Mouse (Mus musculus) telencephalon, adult 2 months (tissue): ENCODE measurements around the gene Megf9.

ENCODE experiments used
- DNase-seq: peaks from one replicate; pipeline ENCODE4 v3.0.0-alpha.2; 2011; ENCODE audit warnings: low read depth, low spot score

Megf9 gene

DNA sequence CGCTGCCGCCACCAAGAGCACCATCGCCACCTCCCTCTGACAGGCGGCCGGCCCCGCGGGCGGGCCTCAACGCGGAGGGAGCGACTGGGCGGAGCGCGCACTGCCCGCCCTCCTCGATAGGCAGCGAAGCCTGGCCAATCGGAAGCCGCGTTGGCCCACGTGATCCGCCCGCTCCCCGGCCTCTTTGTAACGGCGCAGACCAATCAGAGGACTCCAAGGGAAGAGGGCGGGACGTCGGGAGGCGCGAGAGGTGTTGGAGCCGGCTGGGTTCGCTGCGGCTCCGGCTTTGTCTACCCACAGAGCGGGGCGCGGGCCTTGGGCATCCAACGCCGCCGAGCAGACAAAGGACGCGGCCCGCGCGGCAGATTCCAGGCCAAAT, at the start of gene Megf9:
Gene Megf9, minus strand, starts transcription at position 105 of the 379 bp plus-strand sequence.
- peak; percentile 97 for DNase-seq

DNA sequence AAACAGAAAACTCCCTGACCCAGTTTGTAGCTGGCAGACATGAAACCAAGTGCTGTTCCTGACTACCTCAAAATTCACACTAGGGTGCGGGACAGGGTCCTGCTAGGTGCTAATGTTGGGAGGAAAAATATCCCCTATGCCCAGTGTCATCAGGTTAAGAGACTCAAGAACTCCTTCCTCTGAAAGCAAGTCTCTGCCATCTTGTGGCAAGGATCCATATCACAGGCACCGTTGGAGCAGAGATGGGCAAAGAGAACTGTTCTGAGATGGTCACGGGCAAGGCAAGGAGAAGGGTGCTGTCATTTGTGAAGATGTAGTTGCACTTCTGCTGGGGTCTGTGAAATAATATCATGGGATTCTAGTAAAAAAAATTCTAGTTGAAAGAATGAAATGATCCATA, 44.9 kb upstream of the Megf9 start:
- peak; percentile 16 for DNase-seq

DNA sequence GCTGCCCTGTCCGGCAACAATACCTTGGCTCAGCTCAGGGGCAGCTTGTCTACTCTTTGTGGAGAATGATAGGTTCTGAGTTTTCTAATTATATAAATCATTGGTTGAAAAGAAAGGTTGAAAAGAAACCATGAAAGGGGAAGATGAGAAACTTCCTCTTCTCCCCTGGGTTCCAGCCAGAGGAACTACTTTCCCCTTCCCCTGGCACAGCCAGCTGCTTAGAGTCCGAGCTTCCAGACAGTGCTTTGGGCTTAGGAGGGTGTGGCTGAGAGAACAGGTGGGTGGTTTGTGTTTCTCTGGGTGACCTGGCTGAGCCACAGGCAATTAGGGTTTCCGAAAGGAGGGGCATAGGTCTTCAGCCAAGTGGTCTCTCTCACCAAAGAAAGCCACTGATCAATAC, 43.5 kb upstream of the Megf9 start:
- no peak for DNase-seq

DNA sequence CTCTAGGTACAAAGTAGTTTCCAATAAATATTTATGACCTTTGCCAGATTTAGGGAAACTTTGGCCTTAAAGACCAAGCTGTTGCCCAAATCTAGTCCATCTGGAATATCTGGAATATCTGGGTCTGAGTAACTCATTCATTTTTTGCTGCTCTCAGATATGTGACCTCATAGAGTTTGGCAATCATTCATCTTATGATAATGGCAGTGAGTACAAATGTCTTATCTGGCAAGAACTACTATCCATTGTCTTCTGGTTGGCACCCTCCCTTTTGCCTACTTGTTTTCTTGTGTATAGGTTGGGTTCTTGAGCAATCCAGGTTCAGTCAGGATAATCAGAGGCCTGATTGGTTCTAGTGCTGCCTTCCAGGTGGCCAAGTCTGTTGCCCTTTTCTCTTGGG, 41.3 kb upstream of the Megf9 start:
- DNase-seq = no peak

DNA sequence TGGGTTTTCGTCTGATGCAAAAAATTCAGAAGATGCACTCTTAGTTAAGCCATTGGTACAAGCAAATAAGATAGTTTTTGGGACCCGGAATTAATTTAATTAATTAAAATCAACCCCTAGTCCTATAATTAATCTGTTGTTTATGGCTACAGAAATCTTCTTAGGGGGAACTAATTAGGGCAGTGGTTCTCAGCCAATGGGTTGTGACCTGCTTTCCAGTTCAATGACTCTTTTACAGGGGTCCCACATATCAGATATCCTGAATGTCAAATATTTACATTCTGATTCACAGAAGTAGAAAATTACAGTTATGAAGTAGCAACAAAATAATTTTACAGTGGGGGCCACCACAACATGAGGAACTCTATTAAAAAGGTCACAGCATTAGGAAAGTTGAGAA, 39.1 kb upstream of the Megf9 start:
- no peak for DNase-seq

DNA sequence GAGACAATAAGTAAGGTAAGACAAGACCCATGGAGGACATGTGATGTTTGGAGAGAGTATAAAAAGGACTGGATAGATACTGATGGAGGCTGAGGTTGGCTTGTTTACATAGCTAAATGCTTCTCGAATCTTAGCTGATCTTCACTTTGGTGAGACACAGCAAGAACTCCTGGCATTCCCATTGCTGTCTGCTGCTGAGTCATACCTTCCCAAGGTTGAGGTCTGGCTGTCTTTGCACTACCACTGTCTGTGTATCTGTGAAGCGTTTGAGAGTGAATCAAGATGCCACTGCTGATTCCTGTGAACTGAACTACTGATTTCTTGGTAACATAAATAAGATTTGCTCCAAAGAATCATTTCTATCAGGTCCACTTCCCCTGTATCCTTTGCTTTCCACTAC, 19.1 kb upstream of the Megf9 start:
- DNase-seq = no peak

DNA sequence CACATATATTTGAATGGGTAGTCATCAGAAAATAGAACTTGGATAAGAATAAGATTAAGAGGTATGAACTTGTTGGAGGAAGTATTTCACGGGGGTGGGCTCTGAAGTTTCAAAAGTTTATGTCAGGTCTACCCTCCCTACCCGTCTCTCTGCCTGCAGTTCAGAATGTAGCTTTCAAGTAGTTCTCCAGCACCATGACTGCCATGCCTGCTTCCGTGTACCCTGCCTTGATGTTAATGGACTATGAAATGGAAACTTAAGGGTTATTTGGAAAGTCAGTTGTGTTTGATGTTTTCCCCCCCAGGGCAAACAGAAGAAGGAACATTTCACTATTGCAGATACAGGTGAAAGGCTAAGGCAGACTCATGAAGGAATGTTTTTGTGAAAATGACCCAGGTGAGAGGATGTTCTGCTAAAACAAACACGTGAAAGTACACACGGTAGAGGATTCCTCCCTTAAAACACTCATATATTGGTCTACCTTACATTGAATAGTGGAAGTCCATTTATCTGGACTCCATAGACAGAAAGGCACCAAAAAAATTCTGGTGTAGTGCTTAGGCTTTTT, 18.5 kb upstream of the Megf9 start:
- no peak for DNase-seq

DNA sequence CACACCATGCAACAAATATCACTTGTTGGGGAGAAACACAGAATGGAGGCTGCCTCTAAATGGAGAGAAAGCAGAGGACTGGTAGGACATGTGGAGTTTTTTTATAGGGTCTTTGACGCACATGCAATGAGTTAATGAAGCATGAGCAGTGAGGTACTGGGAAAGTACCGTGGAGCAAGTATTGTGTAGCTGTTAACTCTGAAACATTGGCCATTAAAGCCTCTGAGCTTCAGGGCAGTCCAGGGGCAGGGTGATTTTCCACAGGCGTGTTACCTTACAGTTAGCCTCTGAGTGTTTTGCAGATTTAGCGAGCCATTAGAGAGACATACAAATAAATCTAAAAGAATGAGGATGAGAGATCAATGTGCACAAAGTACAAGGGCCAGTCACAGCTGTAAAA, 17.3 kb upstream of the Megf9 start:
- DNase-seq = no peak

DNA sequence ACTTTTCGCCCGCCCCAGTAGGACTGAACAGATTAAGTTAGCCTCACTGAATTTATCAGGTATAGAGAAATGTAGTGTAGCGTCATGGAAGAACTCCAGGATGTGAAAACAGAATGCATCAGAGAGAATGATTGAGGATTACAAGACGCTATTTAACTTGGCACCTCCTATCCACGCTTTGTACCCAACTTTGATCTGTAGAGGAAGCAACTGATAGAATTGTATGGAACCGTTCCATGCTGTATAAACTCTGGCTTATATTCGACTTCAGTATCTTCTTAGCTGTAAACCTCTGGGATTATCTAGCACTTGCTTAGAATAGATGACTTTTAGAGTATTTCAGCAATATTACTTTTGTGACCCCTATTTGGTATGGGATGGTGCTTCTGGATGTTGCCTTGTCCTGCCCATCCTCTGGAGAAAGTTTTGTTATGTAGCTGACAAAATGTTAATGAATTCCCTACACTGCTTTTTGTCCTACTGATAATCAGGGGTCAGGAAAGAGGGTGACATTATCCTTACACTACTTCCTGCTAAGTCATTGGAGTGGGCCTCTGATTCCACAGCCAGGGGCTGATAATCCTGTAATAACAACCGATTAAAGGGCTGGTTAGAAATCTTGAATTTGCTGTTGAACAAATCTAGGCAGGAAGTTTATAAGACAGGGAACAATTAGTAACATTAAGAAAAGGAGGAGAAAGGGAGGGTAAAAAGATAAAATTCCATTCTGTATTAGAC, 12.8 kb upstream of the Megf9 start:
- no peak for DNase-seq

DNA sequence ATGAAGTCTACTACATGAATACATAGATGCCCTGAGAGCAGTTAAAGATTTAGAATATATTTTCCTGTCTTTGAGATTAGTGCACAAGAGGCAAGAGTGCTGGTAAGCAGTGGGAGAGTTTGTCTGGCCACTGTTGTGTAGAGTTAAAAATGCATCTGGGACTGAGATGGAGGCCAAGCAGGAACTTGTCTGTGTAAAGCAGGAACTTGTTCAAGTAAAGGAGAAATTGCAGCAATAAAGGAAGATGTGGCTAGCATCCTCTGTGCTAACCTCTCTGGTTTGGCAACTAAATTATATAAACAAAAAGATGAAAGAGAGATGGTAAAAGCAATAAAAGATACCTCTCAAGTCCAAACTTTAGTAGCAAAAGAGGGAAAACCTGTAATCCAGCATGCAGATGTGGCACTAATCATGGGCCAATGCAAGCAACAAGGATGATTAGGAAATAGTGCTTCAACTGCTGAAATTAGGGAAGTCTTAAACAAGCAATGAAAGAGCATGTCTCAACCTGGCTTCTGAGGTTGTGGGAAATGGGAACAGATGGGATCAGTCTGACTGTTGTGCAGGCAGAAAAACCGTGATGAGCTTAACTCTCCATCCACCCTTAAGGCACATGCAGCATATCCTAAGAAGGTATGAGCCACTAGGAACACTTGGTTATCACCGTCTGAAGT, 11.2 kb upstream of the Megf9 start:
- no peak for DNase-seq

DNA sequence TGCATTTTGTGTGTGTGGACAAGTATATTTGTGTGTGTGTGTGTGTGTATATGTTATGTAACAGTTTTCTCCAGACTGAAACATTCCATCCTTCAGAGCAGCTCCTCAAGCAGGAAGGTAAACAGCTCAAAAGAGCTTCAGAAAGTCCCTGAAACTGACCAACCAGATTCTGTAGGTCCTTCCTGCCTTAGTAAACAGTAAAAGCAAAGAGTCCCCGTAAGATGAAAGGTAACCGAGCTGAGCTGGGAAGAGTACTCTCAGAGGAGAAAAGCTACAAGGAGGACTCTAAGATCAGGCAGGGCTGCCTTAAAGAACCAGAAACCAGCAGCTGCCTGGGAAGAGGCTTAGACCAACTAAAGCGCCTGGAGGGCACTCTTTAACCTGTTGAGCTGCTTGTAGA, 9.6 kb upstream of the Megf9 start:
- no peak for DNase-seq

DNA sequence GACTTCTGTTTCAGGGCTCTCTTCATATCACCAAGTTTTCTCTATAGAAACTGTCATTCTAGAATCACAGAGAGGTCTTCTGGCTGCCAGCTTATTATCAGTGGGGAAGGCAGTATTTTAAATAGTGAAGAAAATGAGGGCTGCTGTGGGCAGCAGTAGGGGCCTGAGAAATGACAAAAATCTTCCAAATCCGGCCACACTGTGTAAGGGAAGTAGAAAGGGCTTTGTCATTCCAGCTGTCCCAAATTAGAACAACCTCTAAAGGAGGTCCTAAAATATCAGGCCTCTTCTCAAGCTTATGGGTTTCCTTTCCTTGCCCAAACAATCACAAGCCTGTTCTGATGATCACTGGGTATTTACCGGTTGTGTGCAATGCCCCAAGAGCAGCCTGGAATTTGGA, 7.6 kb upstream of the Megf9 start:
- DNase-seq = no peak

DNA sequence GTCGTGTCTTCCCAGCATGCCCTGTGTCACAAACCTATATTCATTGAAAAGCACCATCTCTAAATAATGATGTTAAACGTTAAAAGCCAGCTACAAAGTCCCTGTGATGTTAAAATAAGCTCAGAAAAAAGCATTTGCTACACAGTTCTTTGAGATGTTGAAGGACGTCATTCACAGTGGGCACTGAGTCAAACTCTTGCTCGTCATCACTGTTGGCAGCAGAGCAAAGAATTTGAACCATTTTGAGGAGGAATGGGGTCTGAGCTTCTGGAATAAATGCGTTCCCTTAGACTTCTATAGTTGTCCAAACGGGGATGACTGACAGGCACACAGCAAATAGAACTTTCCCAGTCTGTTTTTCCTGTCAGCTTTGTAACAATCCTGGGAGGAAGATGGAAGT, 5.9 kb upstream of the Megf9 start:
- no peak for DNase-seq

DNA sequence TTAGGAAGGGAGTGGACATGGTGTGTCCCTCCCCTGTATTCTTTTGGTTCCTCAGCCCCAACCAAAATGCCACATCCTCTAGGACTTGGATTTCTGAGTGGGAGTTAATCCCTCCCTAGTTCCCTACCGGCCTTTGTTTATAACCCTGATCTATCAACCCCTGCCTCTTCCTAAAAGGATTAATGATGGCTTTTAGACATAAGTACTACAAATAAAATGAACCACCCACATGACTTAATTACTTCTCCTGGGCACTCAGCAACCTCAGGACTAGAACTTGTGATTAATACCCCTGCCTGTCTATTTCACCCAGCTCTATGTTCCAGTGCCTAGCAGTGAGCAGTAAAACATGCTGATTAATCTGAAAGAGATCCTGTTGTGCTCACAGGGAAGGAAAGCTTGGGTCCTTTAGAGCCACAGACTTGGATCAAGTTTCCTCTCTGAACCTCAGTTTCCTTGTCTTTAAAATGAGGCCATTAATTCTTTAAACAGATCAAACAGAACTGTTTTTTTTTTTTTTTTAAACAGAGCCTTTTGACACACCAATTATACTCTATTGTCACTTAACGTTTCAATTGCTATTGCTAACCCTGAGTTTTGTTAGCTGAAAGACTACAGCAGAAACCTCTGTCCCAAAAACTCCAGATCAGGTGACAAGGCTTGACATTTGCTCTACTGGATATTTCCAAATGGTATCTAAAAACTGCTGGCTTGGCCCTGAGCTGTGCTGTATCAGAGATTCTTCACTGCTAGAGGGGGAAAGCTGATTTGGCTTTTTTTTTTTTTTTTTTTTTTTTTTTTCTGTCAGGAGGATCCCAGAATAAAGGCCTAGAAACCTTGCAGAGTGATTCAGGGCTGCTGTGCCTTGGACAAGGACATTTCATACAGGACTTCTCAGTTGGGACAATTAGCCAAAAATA, 2.1 kb upstream of the Megf9 start:
- DNase-seq = no peak

DNA sequence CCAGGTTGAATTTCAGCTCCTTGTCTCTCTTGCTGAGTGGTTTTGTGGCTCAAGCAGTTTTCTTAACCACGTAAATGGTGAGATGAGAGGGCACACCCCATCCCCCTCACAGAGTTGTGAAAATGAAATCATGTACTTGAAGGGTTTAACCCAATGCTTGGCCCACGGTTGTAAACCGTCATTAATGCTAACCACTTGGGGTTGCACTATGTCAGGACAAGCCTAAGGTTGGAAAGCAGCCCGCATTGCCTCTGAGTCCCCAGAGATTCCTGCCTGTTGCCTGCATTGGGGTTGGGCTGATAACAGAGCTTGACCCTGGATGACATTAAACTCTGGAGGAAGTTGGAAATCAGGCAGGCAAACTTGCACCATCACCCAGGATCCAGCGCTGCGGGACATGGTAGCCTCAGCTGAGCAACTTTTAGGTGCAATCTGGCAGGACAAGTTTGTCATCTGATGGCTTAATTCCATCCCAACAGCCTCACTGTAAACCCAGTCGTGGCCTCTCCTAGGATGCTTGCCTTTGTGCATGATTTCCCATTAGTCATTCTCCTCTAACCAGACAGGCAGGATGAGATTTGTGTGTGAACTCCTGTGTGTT, 1.0 kb upstream of the Megf9 start:
- DNase-seq = no peak

DNA sequence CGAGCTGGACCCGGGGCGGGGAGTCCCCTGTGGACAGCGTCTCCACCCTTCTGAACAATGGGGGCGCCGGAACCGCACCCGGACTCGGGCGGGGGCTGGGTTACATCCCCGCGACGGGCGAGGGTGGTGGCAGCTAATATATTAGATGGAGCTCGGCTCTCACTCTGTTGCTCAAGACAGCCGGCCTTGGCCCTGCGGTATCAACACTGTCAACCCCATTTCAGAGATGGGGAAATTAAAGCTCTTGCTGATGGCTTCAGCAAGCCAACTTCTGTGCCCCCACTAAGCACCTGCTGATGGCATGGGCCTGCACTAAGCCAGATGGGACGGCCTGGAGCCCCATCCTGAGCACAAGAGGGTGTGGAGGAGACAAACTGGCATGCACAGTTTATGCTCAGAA, 494 bp upstream of the Megf9 start:
- DNase-seq = no peak

DNA sequence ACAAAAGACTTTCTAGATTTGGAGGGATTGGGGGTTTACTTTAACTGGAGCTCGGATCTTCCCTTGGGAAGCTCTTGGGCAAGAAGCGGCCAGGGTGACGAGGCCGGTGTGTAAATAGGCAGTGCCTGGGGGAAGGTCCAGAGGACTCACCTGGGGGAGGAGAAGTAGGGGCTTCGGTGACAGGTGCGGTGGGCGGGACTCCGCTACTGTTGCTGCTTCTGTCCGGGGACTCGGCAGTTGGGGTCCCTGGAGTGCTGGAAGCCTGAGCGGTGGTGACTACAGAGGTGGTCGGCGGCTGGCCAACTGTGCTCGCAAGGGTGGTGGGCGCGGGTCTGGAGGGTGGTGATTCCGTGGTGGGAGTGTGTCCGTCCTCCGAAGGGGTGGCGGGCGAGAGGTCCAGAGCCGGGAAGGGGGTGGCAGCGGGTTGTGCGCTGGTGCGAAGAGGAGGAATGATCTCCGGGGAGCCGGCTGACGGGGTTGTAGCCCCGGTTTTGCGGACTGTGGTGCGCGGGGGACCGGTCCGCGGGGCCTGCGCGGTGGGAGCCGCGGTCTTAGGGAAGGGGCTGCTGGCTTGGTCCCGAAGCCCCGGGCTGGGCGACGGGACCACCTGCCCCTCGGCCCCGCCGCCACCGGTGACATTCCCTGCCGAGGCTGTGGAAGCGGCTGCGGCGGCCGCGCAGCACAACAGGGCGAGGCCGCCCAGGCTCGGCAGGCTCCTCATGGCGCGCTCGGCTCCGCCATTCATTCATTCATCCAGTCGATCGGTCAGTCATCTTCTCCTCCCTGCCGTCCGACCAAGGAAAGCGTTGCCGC, 511 bp downstream of the Megf9 start:
- DNase-seq = no peak

DNA sequence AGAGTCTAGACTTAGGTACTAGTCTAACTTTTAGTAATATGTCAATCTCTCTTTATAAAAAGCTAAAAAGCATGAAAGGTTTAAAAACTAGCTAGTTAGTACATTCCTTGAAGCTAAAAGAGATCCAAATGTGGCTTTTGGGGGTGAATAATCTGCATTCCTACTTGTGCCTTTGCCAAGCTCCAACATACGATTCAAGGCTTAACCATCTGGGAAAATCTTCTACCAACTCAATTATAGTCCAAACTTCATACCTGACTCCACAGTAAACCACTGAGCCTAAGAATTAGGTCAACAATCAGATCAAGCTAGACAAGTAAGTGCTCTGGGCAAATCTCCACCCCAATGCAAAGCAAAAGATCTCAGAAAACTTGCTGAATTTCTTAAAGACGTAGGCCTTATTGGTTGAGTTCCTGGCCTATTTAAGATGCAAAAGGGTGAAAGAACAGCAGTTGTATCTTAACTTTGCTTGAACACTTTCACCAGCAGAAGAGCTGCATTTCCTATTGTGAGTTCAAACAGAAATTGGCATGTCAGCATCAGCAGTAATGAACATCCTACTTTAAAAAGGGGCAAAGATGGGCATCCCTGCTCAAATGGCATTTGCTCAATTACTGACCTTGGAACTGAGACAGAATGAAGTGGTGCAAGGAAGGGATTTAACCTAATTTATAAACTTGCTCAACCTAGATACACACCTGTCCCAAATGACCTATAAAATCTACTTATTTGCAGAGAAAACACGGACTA, 1.6 kb downstream of the Megf9 start:
- DNase-seq = no peak

DNA sequence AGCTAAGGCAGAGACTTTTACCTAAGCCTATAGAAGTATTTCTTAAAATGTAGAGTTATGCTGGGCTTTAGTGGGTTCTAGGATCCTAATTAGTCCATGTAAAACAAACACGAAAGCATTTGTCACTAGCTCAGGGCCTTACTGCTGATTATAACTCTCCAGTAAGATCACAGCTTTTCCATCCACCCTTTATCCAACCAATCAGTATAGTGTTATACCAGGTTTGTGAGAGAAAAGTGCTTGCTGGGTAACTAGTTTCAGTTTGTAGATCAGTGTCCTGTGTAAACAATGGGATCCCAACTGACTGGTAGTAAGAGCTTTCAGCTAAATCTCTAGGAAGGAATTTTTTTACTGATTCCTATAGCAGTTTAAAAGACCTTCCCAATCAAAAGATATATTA, 3.8 kb downstream of the Megf9 start:
- no peak for DNase-seq

DNA sequence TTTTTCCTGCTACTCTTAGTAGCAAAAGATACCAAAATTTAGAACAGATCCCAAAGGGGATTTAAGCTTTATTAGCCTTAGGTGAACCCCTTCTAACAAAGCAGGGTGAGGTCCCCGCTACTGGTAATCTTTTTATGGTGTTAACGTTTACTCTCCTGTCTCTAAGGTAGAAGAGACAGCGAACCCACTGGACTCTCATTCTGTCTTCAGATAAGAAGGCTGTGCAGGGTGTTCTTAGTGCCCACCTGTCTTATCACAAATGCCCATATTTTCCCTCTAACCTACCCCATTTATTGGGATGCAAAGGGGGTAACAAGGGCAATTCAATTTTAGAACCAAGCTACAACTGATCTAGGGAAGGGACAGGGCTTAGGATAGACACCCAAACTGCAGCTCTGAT, 6.2 kb downstream of the Megf9 start:
- no peak for DNase-seq
